Mouse (Mus musculus): ENCODE measurements around the gene Gm49486. TPM values are rescaled to one million over a fixed set of nuclear protein-coding genes. Genes with fewer than 3 reads are reported as not detected.

Gene Gm49486
- polyA plus RNA-seq, 1 experiment from 2014 or later, result 1.0 TPM

DNA sequence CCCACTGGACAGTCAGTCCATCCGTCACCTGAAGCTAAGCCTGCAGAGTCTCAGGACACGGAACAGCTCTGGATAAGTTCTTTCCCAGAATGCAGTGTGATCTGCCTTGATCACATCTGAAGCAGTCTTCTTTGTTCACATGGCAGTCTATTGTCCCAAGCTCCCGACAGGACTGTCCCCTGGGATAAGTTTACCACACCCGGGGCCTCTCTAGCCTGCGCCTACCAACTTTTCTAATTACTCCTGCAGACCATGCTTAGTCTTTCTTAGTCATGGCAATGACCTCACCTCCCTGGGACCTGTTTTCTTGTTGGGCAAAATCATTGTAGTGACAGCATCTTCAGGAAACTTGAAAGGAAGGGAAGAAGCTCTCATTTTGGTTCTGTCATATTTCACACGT is 8.8 kb downstream of the Gm49486 start:
- Histone ChIP-seq H3K36me3 (peaks cover 76% of the 10 kb centered on the region), H3K4me3 (no peak overlapping the region), H3K9ac (no peak overlapping the region), H3K27me3 (no peaks in the 10 kb centered on the region), H3K4me2 (replicated peaks) (no peak overlapping the region), H3K9me3 (replicated peaks) (no peaks in the 10 kb centered on the region), H3K27ac (no peak overlapping the region), H3K4me1 (no peaks in the 10 kb centered on the region)
- ATAC-seq (ENCODE audit: low FRiP score), result no peak
- WGBS, result 80% methylated on average over 6 of the region's 6 CpGs

DNA sequence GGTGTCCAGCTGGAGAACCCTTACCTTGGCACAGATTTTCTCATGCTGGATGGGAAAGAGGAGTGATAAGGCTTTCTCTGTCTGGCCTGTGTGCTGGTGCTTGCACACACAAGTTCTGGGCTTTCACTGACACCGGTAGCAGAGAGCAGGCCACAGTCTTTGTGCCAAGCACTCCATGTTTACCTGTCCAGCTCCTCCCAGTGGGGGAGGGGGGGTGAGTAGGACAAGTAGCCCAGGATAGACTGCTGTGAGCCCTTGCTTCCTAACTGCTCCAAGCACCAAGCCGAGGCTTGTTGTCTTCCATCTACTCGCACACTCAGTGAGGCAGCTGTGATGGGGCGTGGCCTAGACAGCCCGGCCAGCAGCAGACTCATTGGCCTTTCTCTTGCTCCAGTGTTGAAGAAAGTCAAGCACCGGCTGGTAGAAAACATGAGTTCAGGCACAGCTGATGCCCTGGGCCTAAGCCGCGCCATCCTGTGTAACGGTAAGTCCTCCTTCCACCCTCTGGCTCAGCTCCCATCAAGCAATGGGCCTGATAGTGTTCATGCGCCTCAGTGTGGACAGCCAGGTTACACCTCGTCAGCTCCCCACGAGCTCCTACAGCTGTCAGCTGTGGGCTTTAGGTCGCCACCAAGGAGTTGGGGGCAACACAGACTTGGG is 13.5 kb downstream of the Gm49486 start:
- Histone ChIP-seq H3K4me1 (peaks cover 5% of the 10 kb centered on the region; the same call in 1 of the 2 replicates), H3K36me3 (peaks cover 70% of the 10 kb centered on the region)

DNA sequence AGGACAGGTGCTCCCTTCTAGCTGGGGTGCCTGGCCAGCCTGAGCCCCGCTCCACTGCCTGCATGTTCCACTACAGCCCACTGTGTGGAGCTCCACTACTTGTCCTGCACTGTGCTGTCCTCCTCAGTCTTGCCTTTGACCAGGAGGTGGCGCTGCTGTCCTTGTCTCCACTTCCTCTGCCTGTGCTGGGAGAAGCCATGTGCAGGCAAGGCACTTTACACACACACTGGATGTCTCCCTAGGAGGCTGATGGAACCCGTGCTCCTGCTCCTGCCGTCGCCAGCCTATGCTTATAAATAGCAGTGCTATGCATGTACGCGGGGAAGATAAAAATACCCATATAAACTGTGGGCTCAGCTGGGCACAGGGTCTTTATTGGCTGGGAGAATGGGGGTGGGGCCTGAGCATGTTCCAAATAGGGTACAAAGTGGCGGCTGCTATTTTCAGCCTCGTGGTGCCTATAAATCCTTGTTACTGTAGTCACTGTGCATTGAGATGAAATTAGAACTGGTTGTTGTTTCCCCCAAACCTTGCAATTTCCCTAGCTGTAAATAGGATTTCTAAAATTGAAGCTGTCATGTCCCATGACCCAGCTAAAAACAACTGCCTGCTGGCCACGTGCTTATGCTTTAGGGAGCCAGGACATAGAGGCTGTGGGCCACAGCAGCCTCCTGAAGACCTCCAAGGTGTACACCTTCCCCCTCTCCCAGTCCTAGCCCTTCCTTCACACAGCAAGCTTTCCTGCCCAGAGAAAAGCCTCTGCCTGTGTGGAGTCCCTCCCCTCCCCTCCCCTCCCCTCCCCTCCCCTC is 14.2 kb downstream of the Gm49486 start:
- peaks cover 70% of the 10 kb centered on the region for H3K36me3 ChIP-seq
- H3K9ac ChIP-seq, result no peak overlapping the region
- peak overlapping the region; percentile 31; the same call in 1 of the 2 replicates for H3K27ac ChIP-seq
- no peak overlapping the region for H3K4me3 ChIP-seq
- H3K27me3 ChIP-seq, result no peaks in the 10 kb centered on the region
- no peak overlapping the region for H3K4me2 ChIP-seq (replicated peaks)
- ATAC-seq (ENCODE audit: low FRiP score), result peak; percentile 97
- WGBS, result 26% methylated on average over 10 of the region's 10 CpGs
- peaks cover 5% of the 10 kb centered on the region; the same call in 1 of the 2 replicates for H3K4me1 ChIP-seq
- H3K9me3 ChIP-seq (replicated peaks), result no peaks in the 10 kb centered on the region

More for the DNA sequence above, 13.5 kb downstream of the Gm49486 start:
- Histone ChIP-seq H3K9me3 (replicated peaks) (no peaks in the 10 kb centered on the region), H3K4me3 (no peak overlapping the region), H3K9ac (no peak overlapping the region), H3K27ac (no peak overlapping the region), H3K27me3 (no peaks in the 10 kb centered on the region), H3K4me2 (replicated peaks) (no peak overlapping the region)
- ATAC-seq (ENCODE audit: low FRiP score), result peak; percentile 60
- 78% methylated on average over 13 of the region's 13 CpGs for WGBS

DNA sequence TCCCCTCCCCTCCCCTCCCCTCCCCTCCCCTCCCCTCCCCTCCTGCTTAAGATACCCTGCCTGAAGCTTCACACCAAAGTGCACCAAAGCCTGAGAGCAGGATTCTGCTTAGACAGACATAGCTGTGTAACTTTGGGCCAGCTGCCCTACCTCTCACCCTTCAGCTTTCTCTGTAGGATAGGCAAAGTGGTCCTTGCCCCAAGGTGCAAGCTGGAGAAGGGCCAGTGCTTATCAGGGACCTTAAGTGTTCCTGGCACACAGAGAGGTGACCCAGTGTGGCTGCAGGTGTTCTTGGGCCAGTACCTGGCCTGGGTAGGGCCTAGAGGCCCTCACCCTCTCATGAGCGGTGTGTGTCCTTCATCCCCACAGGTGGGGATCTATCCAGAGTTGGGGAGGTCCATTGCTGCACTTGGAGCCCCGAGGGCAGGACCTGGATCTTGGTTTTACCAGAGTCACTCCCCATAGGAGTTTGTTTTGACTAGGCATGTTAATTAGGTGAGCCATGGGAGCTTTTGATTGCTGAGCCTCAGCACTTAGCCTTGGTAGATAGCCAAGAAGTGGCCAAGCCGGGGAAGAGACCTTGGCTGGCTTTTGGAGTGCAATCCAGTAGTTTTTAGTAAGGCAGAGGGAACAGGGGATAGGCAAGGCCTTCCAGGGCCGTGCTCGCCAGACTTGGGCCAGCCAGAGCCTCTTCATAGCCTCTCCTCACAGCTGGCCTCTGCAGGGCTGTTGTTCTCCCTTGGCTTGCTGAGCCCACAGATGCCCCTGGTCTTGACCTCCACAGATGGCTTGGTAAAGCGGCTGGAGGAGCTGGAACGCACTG is 15.1 kb downstream of the Gm49486 start:
- Histone ChIP-seq H3K9me3 (replicated peaks) (no peaks in the 10 kb centered on the region), H3K36me3 (peaks cover 74% of the 10 kb centered on the region), H3K27ac (no peak overlapping the region), H3K4me2 (replicated peaks) (no peak overlapping the region), H3K27me3 (no peaks in the 10 kb centered on the region; the same call in 1 of the 2 replicates), H3K9ac (no peak overlapping the region), H3K4me1 (peaks cover 5% of the 10 kb centered on the region; the same call in 1 of the 2 replicates), H3K4me3 (no peak overlapping the region)
- no peak for ATAC-seq (ENCODE audit: low FRiP score)
- WGBS, result 72% methylated on average over 7 of the region's 7 CpGs

DNA sequence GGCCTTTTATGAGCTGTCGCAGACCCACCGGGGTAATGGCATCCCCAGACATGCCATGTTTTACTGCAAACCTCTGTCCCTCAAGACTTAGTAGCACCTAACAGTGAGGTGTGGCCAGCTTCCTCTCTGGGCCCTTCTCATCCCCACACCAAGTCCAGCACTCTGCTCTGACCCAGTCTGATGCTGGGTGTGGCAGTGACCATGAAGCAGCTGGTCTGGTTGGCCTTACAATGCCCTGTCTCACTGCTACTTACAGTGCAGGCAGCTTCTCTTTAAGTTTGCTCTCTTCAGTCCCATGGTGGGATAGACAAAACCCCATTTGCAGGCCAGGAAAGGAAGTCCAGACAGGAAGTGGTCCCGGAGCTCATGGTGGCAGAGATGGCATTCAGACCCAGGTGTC is 16.1 kb downstream of the Gm49486 start:
- no peak for ATAC-seq (ENCODE audit: low FRiP score)
- Histone ChIP-seq H3K36me3 (peaks cover 68% of the 10 kb centered on the region), H3K4me3 (no peak overlapping the region), H3K9me3 (replicated peaks) (no peaks in the 10 kb centered on the region), H3K9ac (no peak overlapping the region), H3K27ac (no peak overlapping the region), H3K4me1 (peaks cover 5% of the 10 kb centered on the region; the same call in 1 of the 2 replicates), H3K27me3 (peaks cover 3% of the 10 kb centered on the region), H3K4me2 (replicated peaks) (no peak overlapping the region)
- 93% methylated on average over 3 of the region's 3 CpGs for WGBS

DNA sequence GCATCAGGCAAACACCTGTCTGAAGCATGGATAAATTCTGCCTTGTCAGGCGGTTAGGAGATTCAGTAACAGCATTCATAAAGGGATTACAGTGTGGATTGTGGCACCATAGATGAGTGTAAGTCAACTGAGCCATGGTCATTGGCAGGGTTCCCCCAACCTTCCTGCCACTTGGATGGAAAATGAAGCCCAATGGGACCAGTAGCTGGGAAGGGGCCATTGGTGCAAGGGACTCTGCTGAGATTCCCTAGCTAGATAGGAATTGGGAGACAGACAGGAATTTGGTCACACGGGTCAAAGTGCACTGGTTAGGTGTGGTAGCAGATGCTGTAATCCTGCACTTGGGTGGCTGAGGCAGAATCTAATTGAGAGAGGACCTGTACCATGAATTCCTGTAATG is 21.0 kb downstream of the Gm49486 start:
- no peak overlapping the region for H3K4me3 ChIP-seq
- H3K9me3 ChIP-seq (replicated peaks), result no peaks in the 10 kb centered on the region
- 83% methylated on average over 2 of the region's 2 CpGs for WGBS
- peaks cover 11% of the 10 kb centered on the region for H3K4me1 ChIP-seq
- no peak overlapping the region for H3K9ac ChIP-seq
- peaks cover 41% of the 10 kb centered on the region for H3K36me3 ChIP-seq
- ATAC-seq (ENCODE audit: low FRiP score), result no peak
- H3K27me3 ChIP-seq, result peaks cover 50% of the 10 kb centered on the region
- H3K4me2 ChIP-seq (replicated peaks), result no peak overlapping the region
- H3K27ac ChIP-seq, result no peak overlapping the region

DNA sequence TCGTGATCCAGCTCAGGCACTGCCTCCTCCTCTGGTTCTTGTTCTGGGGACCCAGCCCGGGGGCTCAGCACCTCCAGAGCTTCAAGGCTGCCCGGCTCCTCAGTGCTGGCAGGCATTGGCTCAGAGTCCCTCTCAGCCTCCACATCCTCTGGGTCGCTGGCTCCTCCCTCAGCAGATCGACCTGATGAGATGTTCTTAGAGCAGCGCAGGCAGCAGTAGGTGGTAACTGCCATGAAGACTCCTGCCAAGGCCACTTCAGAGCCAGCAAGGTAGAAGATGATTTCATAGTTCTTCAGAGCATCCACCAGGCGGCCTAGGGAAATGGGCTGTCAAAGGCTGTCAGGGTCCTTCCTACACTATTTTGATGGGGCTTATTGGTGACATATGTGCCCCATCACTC is 22.0 kb downstream of the Gm49486 start:
- Histone ChIP-seq H3K27ac (no peak overlapping the region), H3K9ac (no peak overlapping the region), H3K4me3 (no peak overlapping the region), H3K4me2 (replicated peaks) (no peak overlapping the region), H3K27me3 (peaks cover 55% of the 10 kb centered on the region), H3K36me3 (peaks cover 32% of the 10 kb centered on the region), H3K9me3 (replicated peaks) (no peaks in the 10 kb centered on the region), H3K4me1 (peaks cover 11% of the 10 kb centered on the region)
- ATAC-seq (ENCODE audit: low FRiP score), result no peak
- 59% methylated on average over 7 of the region's 7 CpGs for WGBS

DNA sequence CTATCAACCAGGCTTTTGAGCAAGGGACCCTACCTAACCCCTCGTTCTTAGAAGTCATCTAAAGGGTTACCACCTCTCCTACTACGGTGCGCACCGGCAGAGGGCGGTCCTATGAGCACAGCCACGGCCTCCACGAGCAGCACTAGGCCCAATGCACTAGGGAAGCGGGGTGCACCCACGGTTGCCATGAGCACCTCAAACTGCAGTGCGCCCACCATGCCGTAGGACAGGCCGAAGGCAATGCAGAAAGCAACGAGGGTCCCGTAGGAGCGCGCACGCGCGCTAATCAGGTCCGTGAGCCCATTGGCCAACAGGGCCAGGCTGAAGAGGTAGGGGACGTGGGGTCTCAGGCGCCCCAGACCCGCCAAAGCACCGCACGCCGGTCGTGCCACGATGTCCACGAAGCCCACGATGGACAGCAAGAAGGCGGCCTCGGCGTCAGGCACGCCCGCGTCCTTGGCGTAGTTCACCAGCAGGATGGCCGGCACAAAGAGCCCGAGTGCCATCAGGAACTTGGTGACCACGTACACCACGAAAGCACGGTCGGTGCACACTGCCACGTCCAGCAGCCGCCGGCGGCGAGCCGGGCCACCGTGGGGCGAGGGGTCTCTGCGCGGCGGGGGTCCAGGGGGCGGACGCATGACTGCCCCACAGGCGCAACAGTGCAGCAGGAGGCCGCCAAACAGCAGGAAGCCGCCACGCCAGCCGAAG is 22.7 kb downstream of the Gm49486 start:
- H3K4me3 ChIP-seq, result peak overlapping the region; percentile 37
- H3K27me3 ChIP-seq, result peaks cover 55% of the 10 kb centered on the region
- peak; percentile 54 for ATAC-seq (ENCODE audit: low FRiP score)
- peaks cover 11% of the 10 kb centered on the region for H3K4me1 ChIP-seq
- peak overlapping the region; percentile 51 for H3K9ac ChIP-seq
- WGBS, result 2% methylated on average over 60 of the region's 61 CpGs
- no peak overlapping the region for H3K27ac ChIP-seq
- no peaks in the 10 kb centered on the region for H3K9me3 ChIP-seq (replicated peaks)
- peak overlapping the region; percentile 72 for H3K4me2 ChIP-seq (replicated peaks)
- peaks cover 24% of the 10 kb centered on the region for H3K36me3 ChIP-seq

DNA sequence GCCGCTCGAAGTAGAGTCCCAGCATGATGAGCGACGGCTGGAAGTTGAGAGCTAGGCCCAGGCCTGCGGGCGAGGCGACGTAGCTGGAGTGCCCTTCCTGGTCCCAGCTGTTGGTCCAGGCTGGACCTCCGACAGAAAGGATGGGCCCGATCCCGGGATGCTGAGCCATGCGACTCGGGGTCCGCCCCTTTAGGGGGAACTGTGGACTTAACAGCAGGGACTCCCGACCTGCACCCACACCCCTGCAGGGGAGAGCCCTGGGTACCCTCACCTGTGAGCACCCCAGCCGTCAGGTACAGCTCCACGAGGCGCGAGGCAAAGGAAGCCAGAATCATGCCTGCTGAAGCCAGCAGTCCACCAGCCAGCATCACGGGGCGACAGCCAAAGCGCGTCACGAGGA is 23.4 kb downstream of the Gm49486 start:
- peak; percentile 43; the same call in 1 of the 2 replicates for ATAC-seq (ENCODE audit: low FRiP score)
- H3K36me3 ChIP-seq, result peaks cover 20% of the 10 kb centered on the region
- H3K4me1 ChIP-seq, result peaks cover 11% of the 10 kb centered on the region
- peak overlapping the region; percentile 37 for H3K4me3 ChIP-seq
- peak overlapping the region; percentile 72 for H3K4me2 ChIP-seq (replicated peaks)
- no peaks in the 10 kb centered on the region for H3K9me3 ChIP-seq (replicated peaks)
- peak overlapping the region; percentile 51 for H3K9ac ChIP-seq
- H3K27ac ChIP-seq, result no peak overlapping the region
- 31% methylated on average over 24 of the region's 24 CpGs for WGBS
- peaks cover 55% of the 10 kb centered on the region for H3K27me3 ChIP-seq

DNA sequence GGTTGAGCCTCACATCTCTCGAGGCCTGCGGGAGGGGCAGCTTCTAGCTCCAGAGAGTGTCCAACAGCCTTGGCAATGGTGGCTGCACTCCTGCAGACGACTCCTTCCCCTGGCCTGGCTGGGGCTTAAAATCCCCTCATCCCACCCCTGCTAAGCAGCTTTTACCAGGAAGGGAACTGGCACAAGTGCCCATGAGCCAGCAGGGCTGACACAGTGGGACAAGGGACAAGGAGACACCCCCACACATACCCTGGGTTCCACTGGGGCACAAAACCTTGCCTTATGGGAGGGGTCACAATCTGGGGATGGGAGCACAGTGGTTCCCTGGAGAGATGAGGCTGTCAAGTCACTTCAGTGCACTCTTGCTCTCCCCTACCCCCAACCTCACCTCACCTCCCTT is 25.5 kb downstream of the Gm49486 start, which contains the start of gene Slc16a8:
TSS of gene Slc16a8 (minus strand) at position 101 of the 400 bp plus-strand sequence.
- Histone ChIP-seq H3K36me3 (peaks cover under 1% of the 10 kb centered on the region; the same call in 1 of the 2 replicates), H3K27me3 (peaks cover 71% of the 10 kb centered on the region), H3K4me3 (no peak within 1 kb of the TSS), H3K4me2 (replicated peaks) (no peak within 1 kb of the TSS), H3K9me3 (replicated peaks) (no peaks in the 10 kb centered on the region), H3K9ac (no peak within 1 kb of the TSS), H3K27ac (no peak within 1 kb of the TSS), H3K4me1 (peaks cover 11% of the 10 kb centered on the region)
- ATAC-seq (ENCODE audit: low FRiP score), result no peak
- WGBS, result 27% methylated on average over 3 of the region's 3 CpGs

DNA sequence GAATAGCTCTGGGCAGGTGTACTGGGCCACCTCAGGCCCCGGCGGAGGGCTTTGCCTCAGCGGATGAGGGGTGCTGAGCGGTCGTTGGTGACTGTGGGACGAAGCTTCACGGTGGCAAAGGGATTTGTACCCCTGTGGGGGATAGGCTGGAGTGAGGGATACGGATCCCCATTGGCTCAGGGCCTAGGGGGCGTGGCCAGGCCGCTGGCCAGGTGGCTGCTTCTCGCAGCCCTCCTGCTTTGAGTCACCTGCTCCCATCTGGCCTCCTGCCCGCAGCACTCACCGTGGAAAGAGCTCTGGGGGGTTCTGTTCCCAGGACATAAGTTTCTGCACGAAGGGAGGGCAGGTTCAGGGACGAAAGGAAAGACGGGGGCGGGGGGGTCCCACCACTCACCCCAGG is 29.3 kb downstream of the Gm49486 start:
- Histone ChIP-seq H3K9me3 (replicated peaks) (no peaks in the 10 kb centered on the region), H3K4me1 (peaks cover 13% of the 10 kb centered on the region), H3K27me3 (peaks cover 74% of the 10 kb centered on the region), H3K27ac (no peak overlapping the region), H3K4me3 (no peak overlapping the region), H3K36me3 (no peaks in the 10 kb centered on the region), H3K9ac (no peak overlapping the region), H3K4me2 (replicated peaks) (no peak overlapping the region)
- WGBS, result 31% methylated on average over 17 of the region's 17 CpGs
- ATAC-seq (ENCODE audit: low FRiP score), result no peak

Data from hindbrain, embryonic 12.5 days (tissue).